Mouse (Mus musculus) liver, embryonic 15.5 days (tissue): ENCODE data around the gene Gm36176. TPM values are rescaled to one million over a fixed set of nuclear protein-coding genes. Genes with fewer than 3 reads are reported as not detected.
"Not testable (repeated sequence)": the region's sequence is repeated elsewhere in the genome, so short reads cannot be mapped to it uniquely, and the experiment has no call there.

Experiments used
- ATAC-seq: fragments of 200-750 bp; cut with Nextera tagmentation; 2 replicates; pipeline ENCODE4 v1.8.0; 2017; ENCODE audit warnings: moderate number of reproducible peaks, mild to moderate bottlenecking, moderate library complexity; ENCODE audit not compliant: insufficient read depth
- H3K27ac ChIP-seq: fragments of 300-500 bp; sonication (generic); replicated peaks from 2 replicates; pipeline ENCODE4 v1.5.1; 2015; ENCODE audit warnings: mild to moderate bottlenecking, inconsistent platforms
- H3K27me3 ChIP-seq: fragments of 300-500 bp; sonication (generic); 2 replicates; pipeline ENCODE4 v1.6.1; 2015; ENCODE audit warnings: mild to moderate bottlenecking, inconsistent platforms
- H3K36me3 ChIP-seq: fragments of 300-500 bp; sonication (generic); replicated peaks from 2 replicates; pipeline ENCODE4 v1.6.1; 2015; ENCODE audit warnings: moderate library complexity, mild to moderate bottlenecking, inconsistent platforms
- H3K4me1 ChIP-seq: fragments of 300-500 bp; sonication (generic); replicated peaks from 2 replicates; pipeline ENCODE4 v1.6.1; 2015; ENCODE audit warnings: inconsistent platforms
- H3K4me2 ChIP-seq: fragments of 300-500 bp; sonication (generic); 2 replicates; pipeline ENCODE4 v1.6.1; 2015; ENCODE audit warnings: moderate library complexity, mild to moderate bottlenecking, inconsistent platforms
- H3K4me3 ChIP-seq: fragments of 300-500 bp; sonication (generic); replicated peaks from 2 replicates; pipeline ENCODE4 v1.5.1; 2015; ENCODE audit warnings: mild to moderate bottlenecking, inconsistent platforms
- H3K9ac ChIP-seq: fragments of 300-500 bp; sonication (generic); 2 replicates; pipeline ENCODE4 v1.6.1; 2015; ENCODE audit warnings: moderate library complexity, mild to moderate bottlenecking, inconsistent platforms
- H3K9me3 ChIP-seq: fragments of 300-500 bp; sonication (generic); replicated peaks from 2 replicates; pipeline ENCODE4 v1.6.1; 2016; ENCODE audit warnings: inconsistent platforms
- WGBS: fragments of 180-500 bp; shearing (Covaris S2); methylation state at CpG from one replicate; pipeline ENCODE4 v1.1.7; 2015; ENCODE audit warnings: mixed read lengths; ENCODE audit not compliant: insufficient replicate concordance; 5-methylcytosine and 5-hydroxymethylcytosine counted together
- polyA plus RNA-seq: library from polyadenylated mRNA; unstranded; fragments of >200 nt; fragmentation: Nextera tagmentation; extraction: Ambion mirVana; gene quantifications from 2 replicates; pipeline ENCODE4 v1.2.1, GENCODE M21; 2015

The Gm36176 gene
- not detected in 2 replicates for polyA plus RNA-seq

GRCm38 (mm10) chr10:77846503-77846902 is at the start of gene Gm36176:
TSS of gene Gm36176 (plus strand) at chr10:77846803.
- no peaks in the 10 kb centered on the region for H3K27me3 ChIP-seq
- H3K4me1 ChIP-seq = no peaks in the 10 kb centered on the region
- 42% methylated on average over 3 of the region's 3 CpGs for WGBS
- no peaks in the 10 kb centered on the region for H3K9me3 ChIP-seq
- H3K27ac ChIP-seq = no peak within 1 kb of the TSS
- no peak within 1 kb of the TSS for H3K4me3 ChIP-seq
- H3K9ac ChIP-seq = no peak within 1 kb of the TSS
- no peak for ATAC-seq
- no peak within 1 kb of the TSS for H3K4me2 ChIP-seq
- no peaks in the 10 kb centered on the region for H3K36me3 ChIP-seq

- H3K4me1 ChIP-seq = no peaks in the 10 kb centered on the region
- H3K27me3 ChIP-seq = no peaks in the 10 kb centered on the region
- no peak for ATAC-seq
- no peak overlapping the region for H3K4me3 ChIP-seq
- H3K36me3 ChIP-seq = no peaks in the 10 kb centered on the region
- 33% methylated on average over 3 of the region's 3 CpGs for WGBS
- H3K9me3 ChIP-seq = no peaks in the 10 kb centered on the region
- H3K9ac ChIP-seq = no peak overlapping the region
- H3K27ac ChIP-seq = no peak overlapping the region
- no peak overlapping the region for H3K4me2 ChIP-seq
Observed at GRCm38 (mm10) chr10:77797677-77798076, 48.9 kb upstream of the Gm36176 start.

GRCm38 (mm10) chr10:77798164-77798920 is 48.3 kb upstream of the Gm36176 start:
- H3K36me3 ChIP-seq, H3K27me3 ChIP-seq, H3K4me3 ChIP-seq, H3K9ac ChIP-seq, H3K27ac ChIP-seq, H3K9me3 ChIP-seq, H3K4me1 ChIP-seq, H3K4me2 ChIP-seq, ATAC-seq: not testable (repeated sequence)
- 43% methylated on average over 3 of the region's 3 CpGs for WGBS

- no peak for ATAC-seq
- no peak within 1 kb of the TSS for H3K27ac ChIP-seq
- no peak within 1 kb of the TSS for H3K9ac ChIP-seq
- no peaks in the 10 kb centered on the region for H3K36me3 ChIP-seq
- no peaks in the 10 kb centered on the region for H3K9me3 ChIP-seq
- H3K27me3 ChIP-seq = no peaks in the 10 kb centered on the region
- H3K4me3 ChIP-seq = no peak within 1 kb of the TSS
- 41% methylated on average over 8 of the region's 8 CpGs for WGBS
- H3K4me1 ChIP-seq = no peaks in the 10 kb centered on the region
- H3K4me2 ChIP-seq = no peak within 1 kb of the TSS
Observed at GRCm38 (mm10) chr10:77798921-77799508, 47.6 kb upstream of the Gm36176 start, which contains the start of gene Gm19668. TSS of gene Gm19668 (minus strand) at chr10:77799133.

GRCm38 (mm10) chr10:77804095-77804494 is 42.5 kb upstream of the Gm36176 start:
- no peak overlapping the region for H3K27ac ChIP-seq
- H3K9ac ChIP-seq = no peak overlapping the region
- no peaks in the 10 kb centered on the region for H3K4me1 ChIP-seq
- no peaks in the 10 kb centered on the region for H3K36me3 ChIP-seq
- no peaks in the 10 kb centered on the region for H3K27me3 ChIP-seq
- H3K4me2 ChIP-seq = no peak overlapping the region
- H3K4me3 ChIP-seq = no peak overlapping the region
- 34% methylated on average over 3 of the region's 3 CpGs for WGBS
- no peak for ATAC-seq
- no peaks in the 10 kb centered on the region for H3K9me3 ChIP-seq

GRCm38 (mm10) chr10:77811743-77812142 is 34.9 kb upstream of the Gm36176 start, which contains the start of gene Gm9507:
TSS of gene Gm9507 (minus strand) at chr10:77811843.
- Histone ChIP-seq H3K36me3 (no peaks in the 10 kb centered on the region), H3K9ac (no peak within 1 kb of the TSS), H3K27ac (no peak within 1 kb of the TSS), H3K4me2 (no peak within 1 kb of the TSS), H3K4me1 (no peaks in the 10 kb centered on the region), H3K9me3 (no peaks in the 10 kb centered on the region), H3K27me3 (no peaks in the 10 kb centered on the region), H3K4me3 (no peak within 1 kb of the TSS)
- 51% methylated on average over 5 of the region's 5 CpGs for WGBS
- no peak for ATAC-seq

GRCm38 (mm10) chr10:77814382-77814781 is 32.2 kb upstream of the Gm36176 start, which contains the start of gene Gm2696:
TSS of gene Gm2696 (plus strand) at chr10:77814682.
- Histone ChIP-seq H3K36me3 (no peaks in the 10 kb centered on the region), H3K4me3 (no peak within 1 kb of the TSS), H3K27me3 (no peaks in the 10 kb centered on the region), H3K9me3 (no peaks in the 10 kb centered on the region), H3K9ac (no peak within 1 kb of the TSS), H3K4me1 (no peaks in the 10 kb centered on the region), H3K4me2 (no peak within 1 kb of the TSS), H3K27ac (no peak within 1 kb of the TSS)
- 39% methylated on average over 4 of the region's 4 CpGs for WGBS
- no peak for ATAC-seq

GRCm38 (mm10) chr10:77815514-77815913 is 31.1 kb upstream of the Gm36176 start:
- 25% methylated on average over 5 of the region's 5 CpGs for WGBS
- Histone ChIP-seq H3K4me1 (no peaks in the 10 kb centered on the region), H3K4me3 (no peak overlapping the region), H3K27me3 (no peaks in the 10 kb centered on the region), H3K4me2 (no peak overlapping the region), H3K9me3 (no peaks in the 10 kb centered on the region), H3K9ac (no peak overlapping the region), H3K36me3 (no peaks in the 10 kb centered on the region), H3K27ac (no peak overlapping the region)
- ATAC-seq = no peak

- H3K4me1 ChIP-seq = no peaks in the 10 kb centered on the region
- 80% methylated on average over 4 of the region's 4 CpGs for WGBS
- no peak overlapping the region for H3K4me2 ChIP-seq
- no peaks in the 10 kb centered on the region for H3K36me3 ChIP-seq
- H3K27ac ChIP-seq = no peak overlapping the region
- H3K9me3 ChIP-seq = no peaks in the 10 kb centered on the region
- no peaks in the 10 kb centered on the region for H3K27me3 ChIP-seq
- ATAC-seq = no peak
- no peak overlapping the region for H3K4me3 ChIP-seq
- no peak overlapping the region for H3K9ac ChIP-seq
Observed at GRCm38 (mm10) chr10:77818523-77818922, 28.1 kb upstream of the Gm36176 start.

GRCm38 (mm10) chr10:77819203-77819602 is 27.4 kb upstream of the Gm36176 start:
- Histone ChIP-seq H3K36me3 (no peaks in the 10 kb centered on the region), H3K9ac (no peak overlapping the region), H3K4me2 (no peak overlapping the region), H3K4me1 (no peaks in the 10 kb centered on the region), H3K27me3 (no peaks in the 10 kb centered on the region), H3K4me3 (no peak overlapping the region), H3K27ac (no peak overlapping the region), H3K9me3 (no peaks in the 10 kb centered on the region)
- WGBS = 46% methylated on average over 4 of the region's 4 CpGs
- ATAC-seq = no peak

- Histone ChIP-seq H3K27ac (no peak within 1 kb of the TSS), H3K4me2 (no peak within 1 kb of the TSS), H3K27me3 (no peaks in the 10 kb centered on the region), H3K9me3 (no peaks in the 10 kb centered on the region), H3K4me1 (no peaks in the 10 kb centered on the region), H3K36me3 (no peaks in the 10 kb centered on the region), H3K9ac (no peak within 1 kb of the TSS), H3K4me3 (no peak within 1 kb of the TSS)
- 39% methylated on average over 6 of the region's 6 CpGs for WGBS
- ATAC-seq = no peak
Observed at GRCm38 (mm10) chr10:77826951-77827350, 19.7 kb upstream of the Gm36176 start, which contains the start of gene Krtap10-4. TSS of gene Krtap10-4 (minus strand) at chr10:77827095.
